Mouse (Mus musculus): Measurements from ENCODE around the gene Fhl3. TPM values are rescaled to one million over a fixed set of nuclear protein-coding genes. Genes with fewer than 3 reads are reported as not detected.
"Not testable (repeated sequence)": the region's sequence is repeated elsewhere in the genome, so short reads cannot be mapped to it uniquely, and the experiment has no call there.

Fhl3 gene
- polyA plus RNA-seq, 1 experiment from 2014 or later = 2.5 TPM

GRCm38 (mm10) chr4:124713850-124714249 is 13.3 kb downstream of the Fhl3 start:
- WGBS (ENCODE audit: insufficient replicate concordance) = 74% methylated on average over 5 of the region's 5 CpGs
- ATAC-seq (ENCODE audit: low read depth); H3K4me2 ChIP-seq (ENCODE audit: low read depth, low read length): not testable (repeated sequence)

DNA sequence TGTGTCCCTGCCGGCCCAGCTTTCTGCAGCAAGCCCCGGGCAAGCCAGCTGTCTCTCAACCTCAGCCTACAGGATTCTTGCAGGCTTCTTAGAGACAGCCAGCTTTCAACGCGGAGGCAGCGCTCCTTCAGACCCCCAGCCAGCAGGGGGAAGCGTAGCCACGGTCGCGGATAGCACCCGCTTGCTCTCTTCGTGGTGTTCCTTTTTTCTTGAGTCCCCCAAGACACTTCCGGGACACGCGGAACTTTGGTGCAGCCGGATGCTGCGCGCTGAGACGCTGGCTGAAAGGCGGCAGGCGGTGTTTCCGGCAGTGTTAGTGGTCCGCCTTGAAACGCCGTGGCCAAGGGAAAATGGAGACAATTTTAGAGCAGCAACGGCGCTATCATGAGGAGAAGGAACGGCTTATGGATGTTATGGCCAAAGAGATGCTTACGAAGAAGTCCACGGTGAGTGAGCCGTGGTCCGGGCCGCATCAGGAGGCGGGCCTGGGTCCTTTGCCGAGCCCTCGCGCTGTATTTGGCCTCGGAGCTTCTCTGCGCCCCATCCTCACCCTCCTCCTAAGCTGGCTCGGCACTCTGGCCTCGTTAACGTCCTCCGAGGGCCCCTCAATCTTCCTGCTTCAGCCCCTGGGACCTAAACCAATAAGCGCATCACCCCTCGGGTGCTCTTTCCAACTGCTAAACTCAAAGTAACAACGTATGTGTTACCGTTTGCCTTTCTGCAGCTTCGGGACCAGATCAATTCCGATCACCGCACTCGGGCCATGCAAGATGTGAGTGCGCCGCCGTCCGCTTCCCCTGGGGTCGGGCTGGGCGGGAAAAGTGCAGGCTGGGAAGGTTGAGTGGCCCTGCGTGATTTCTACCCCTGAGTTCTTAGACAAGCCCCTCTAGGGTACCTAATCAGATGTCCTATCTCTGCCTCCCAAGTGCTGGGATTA is 14.3 kb downstream of the Fhl3 start, which contains the start of gene Sf3a3:
Sf3a3 (plus strand) TSS at position 232 of the 937 bp plus-strand sequence.
- ATAC-seq (ENCODE audit: low read depth) = peak; percentile 85
- WGBS (ENCODE audit: insufficient replicate concordance) = under 1% methylated on average over 57 of the region's 57 CpGs
- H3K4me1 ChIP-seq (ENCODE audit: control insufficient read depth, low read depth, low read length) = peaks cover 33% of the 10 kb centered on the region

More at GRCm38 (mm10) chr4:124713850-124714249, 13.3 kb downstream of the Fhl3 start:
- H3K4me1 ChIP-seq (ENCODE audit: control insufficient read depth, low read depth, low read length) = peaks cover 43% of the 10 kb centered on the region
- H3K27me3 ChIP-seq (ENCODE audit: control insufficient read depth, insufficient read depth, low read depth, low read length); H3K9me3 ChIP-seq (replicated peaks; ENCODE audit: control insufficient read depth, low read length); H3K4me3 ChIP-seq (ENCODE audit: low read depth, low read length); H3K9ac ChIP-seq (ENCODE audit: low read depth, low read length); H3K27ac ChIP-seq (ENCODE audit: low read length): not testable (repeated sequence)
- peaks cover 14% of the 10 kb centered on the region for H3K36me3 ChIP-seq (ENCODE audit: control insufficient read depth, insufficient read depth)

GRCm38 (mm10) chr4:124719101-124719500 is 18.6 kb downstream of the Fhl3 start:
- Histone ChIP-seq H3K4me2 (ENCODE audit: low read depth, low read length) (no peak overlapping the region), H3K27me3 (ENCODE audit: control insufficient read depth, insufficient read depth, low read depth, low read length) (no peaks in the 10 kb centered on the region), H3K4me3 (ENCODE audit: low read depth, low read length) (no peak overlapping the region), H3K9ac (ENCODE audit: low read depth, low read length) (no peak overlapping the region), H3K4me1 (ENCODE audit: control insufficient read depth, low read depth, low read length) (peaks cover 8% of the 10 kb centered on the region), H3K27ac (ENCODE audit: low read length) (no peak overlapping the region), H3K9me3 (replicated peaks; ENCODE audit: control insufficient read depth, low read length) (no peaks in the 10 kb centered on the region), H3K36me3 (ENCODE audit: control insufficient read depth, insufficient read depth) (peaks cover 24% of the 10 kb centered on the region)
- WGBS (ENCODE audit: insufficient replicate concordance) = 87% methylated on average over 4 of the region's 4 CpGs
- no peak for ATAC-seq (ENCODE audit: low read depth)

More for the DNA sequence above, 14.3 kb downstream of the Fhl3 start, which contains the start of gene Sf3a3:
- H3K9me3 ChIP-seq (replicated peaks; ENCODE audit: control insufficient read depth, low read length) = no peaks in the 10 kb centered on the region
- H3K36me3 ChIP-seq (ENCODE audit: control insufficient read depth, insufficient read depth) = peaks cover 19% of the 10 kb centered on the region
- H3K4me3 ChIP-seq (ENCODE audit: low read depth, low read length) = peak within 1 kb of the TSS; percentile 84
- H3K27me3 ChIP-seq (ENCODE audit: control insufficient read depth, insufficient read depth, low read depth, low read length) = no peaks in the 10 kb centered on the region
- H3K27ac ChIP-seq (ENCODE audit: low read length) = peak within 1 kb of the TSS; percentile 68
- peak within 1 kb of the TSS; percentile 70 for H3K4me2 ChIP-seq (ENCODE audit: low read depth, low read length)
- H3K9ac ChIP-seq (ENCODE audit: low read depth, low read length) = peak within 1 kb of the TSS; percentile 86

DNA sequence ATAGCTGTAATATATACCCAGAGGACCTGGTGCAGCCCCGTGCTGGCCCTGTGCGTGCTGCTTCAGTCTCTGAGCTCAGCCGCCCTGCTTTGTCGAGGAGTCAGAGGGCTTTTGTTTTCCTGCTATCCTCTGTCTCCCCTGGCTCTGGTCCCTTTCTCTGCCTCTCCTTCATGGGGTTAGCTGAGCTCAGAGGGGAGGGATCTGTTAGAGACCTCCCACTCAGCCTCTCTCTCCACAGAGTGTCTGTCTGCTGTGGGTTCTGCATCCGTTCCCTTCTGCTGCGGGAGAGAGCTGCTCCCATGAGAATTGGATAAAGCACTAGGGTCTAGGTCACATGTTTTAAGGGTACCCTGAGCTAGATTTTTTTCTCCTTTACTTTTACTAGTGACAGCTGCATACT is 25.6 kb downstream of the Fhl3 start:
- no peak overlapping the region for H3K4me3 ChIP-seq (ENCODE audit: low read depth, low read length)
- 93% methylated on average over 6 of the region's 6 CpGs for WGBS (ENCODE audit: insufficient replicate concordance)
- peaks cover 53% of the 10 kb centered on the region for H3K36me3 ChIP-seq (ENCODE audit: control insufficient read depth, insufficient read depth)

GRCm38 (mm10) chr4:124736952-124737351 is 36.5 kb downstream of the Fhl3 start:
- Histone ChIP-seq H3K4me3 (ENCODE audit: low read depth, low read length) (no peak overlapping the region), H3K36me3 (ENCODE audit: control insufficient read depth, insufficient read depth) (peaks cover 2% of the 10 kb centered on the region; the same call in 1 of the 2 replicates), H3K27ac (ENCODE audit: low read length) (no peak overlapping the region), H3K9me3 (replicated peaks; ENCODE audit: control insufficient read depth, low read length) (no peaks in the 10 kb centered on the region), H3K27me3 (ENCODE audit: control insufficient read depth, insufficient read depth, low read depth, low read length) (no peaks in the 10 kb centered on the region), H3K4me2 (ENCODE audit: low read depth, low read length) (no peak overlapping the region), H3K9ac (ENCODE audit: low read depth, low read length) (no peak overlapping the region), H3K4me1 (ENCODE audit: control insufficient read depth, low read depth, low read length) (peaks cover 6% of the 10 kb centered on the region)
- ATAC-seq (ENCODE audit: low read depth) = no peak
- WGBS (ENCODE audit: insufficient replicate concordance) = 63% methylated on average over 2 of the region's 2 CpGs

More for the DNA sequence above, 25.6 kb downstream of the Fhl3 start:
- no peak for ATAC-seq (ENCODE audit: low read depth)
- Histone ChIP-seq H3K9me3 (replicated peaks; ENCODE audit: control insufficient read depth, low read length) (no peaks in the 10 kb centered on the region), H3K4me1 (ENCODE audit: control insufficient read depth, low read depth, low read length) (no peaks in the 10 kb centered on the region), H3K27ac (ENCODE audit: low read length) (no peak overlapping the region), H3K9ac (ENCODE audit: low read depth, low read length) (no peak overlapping the region), H3K27me3 (ENCODE audit: control insufficient read depth, insufficient read depth, low read depth, low read length) (no peaks in the 10 kb centered on the region), H3K4me2 (ENCODE audit: low read depth, low read length) (no peak overlapping the region)

- Histone ChIP-seq H3K4me1 (ENCODE audit: control insufficient read depth, low read depth, low read length) (peaks cover 10% of the 10 kb centered on the region), H3K27ac (ENCODE audit: low read length) (no peak overlapping the region), H3K4me2 (ENCODE audit: low read depth, low read length) (no peak overlapping the region), H3K9me3 (replicated peaks; ENCODE audit: control insufficient read depth, low read length) (no peaks in the 10 kb centered on the region), H3K9ac (ENCODE audit: low read depth, low read length) (no peak overlapping the region), H3K36me3 (ENCODE audit: control insufficient read depth, insufficient read depth) (no peaks in the 10 kb centered on the region), H3K27me3 (ENCODE audit: control insufficient read depth, insufficient read depth, low read depth, low read length) (no peaks in the 10 kb centered on the region), H3K4me3 (ENCODE audit: low read depth, low read length) (no peak overlapping the region)
- WGBS (ENCODE audit: insufficient replicate concordance) = 56% methylated on average over 5 of the region's 5 CpGs
- ATAC-seq (ENCODE audit: low read depth) = no peak
Observed at GRCm38 (mm10) chr4:124737486-124737885, 37.0 kb downstream of the Fhl3 start.

- Histone ChIP-seq H3K9me3 (replicated peaks; ENCODE audit: control insufficient read depth, low read length) (no peaks in the 10 kb centered on the region), H3K4me3 (ENCODE audit: low read depth, low read length) (no peak overlapping the region), H3K4me2 (ENCODE audit: low read depth, low read length) (no peak overlapping the region), H3K36me3 (ENCODE audit: control insufficient read depth, insufficient read depth) (no peaks in the 10 kb centered on the region), H3K27ac (ENCODE audit: low read length) (no peak overlapping the region), H3K4me1 (ENCODE audit: control insufficient read depth, low read depth, low read length) (peaks cover 10% of the 10 kb centered on the region), H3K27me3 (ENCODE audit: control insufficient read depth, insufficient read depth, low read depth, low read length) (no peaks in the 10 kb centered on the region), H3K9ac (ENCODE audit: low read depth, low read length) (no peak overlapping the region)
- ATAC-seq (ENCODE audit: low read depth) = no peak
- WGBS (ENCODE audit: insufficient replicate concordance) = 33% methylated on average over 4 of the region's 4 CpGs
Observed at GRCm38 (mm10) chr4:124738013-124738412, 37.5 kb downstream of the Fhl3 start.

GRCm38 (mm10) chr4:124738783-124739182 is 38.3 kb downstream of the Fhl3 start:
- peaks cover 10% of the 10 kb centered on the region for H3K4me1 ChIP-seq (ENCODE audit: control insufficient read depth, low read depth, low read length)
- H3K4me3 ChIP-seq (ENCODE audit: low read depth, low read length) = no peak overlapping the region
- H3K27me3 ChIP-seq (ENCODE audit: control insufficient read depth, insufficient read depth, low read depth, low read length) = no peaks in the 10 kb centered on the region
- H3K4me2 ChIP-seq (ENCODE audit: low read depth, low read length) = no peak overlapping the region
- H3K36me3 ChIP-seq (ENCODE audit: control insufficient read depth, insufficient read depth) = no peaks in the 10 kb centered on the region
- WGBS (ENCODE audit: insufficient replicate concordance) = 43% methylated on average over 1 of the region's 1 CpGs
- H3K9me3 ChIP-seq (replicated peaks; ENCODE audit: control insufficient read depth, low read length) = no peaks in the 10 kb centered on the region
- H3K27ac ChIP-seq (ENCODE audit: low read length) = no peak overlapping the region
- ATAC-seq (ENCODE audit: low read depth) = no peak
- H3K9ac ChIP-seq (ENCODE audit: low read depth, low read length) = no peak overlapping the region
